Mouse (Mus musculus) forebrain, embryonic 16.5 days (tissue): Measurements from ENCODE around the gene Cldn1. TPM values are rescaled to one million over a fixed set of nuclear protein-coding genes. Genes with fewer than 3 reads are reported as not detected.

Experiments
- ATAC-seq: fragments of 200-750 bp; cut with Nextera tagmentation; 2 replicates; pipeline ENCODE4 v1.8.0; 2017; ENCODE audit warnings: mild to moderate bottlenecking, moderate library complexity
- H3K27ac ChIP-seq: fragments of 300-500 bp; sonication (generic); 2 replicates; pipeline ENCODE4 v1.5.1; 2014; ENCODE audit warnings: low read length, control low read depth
- H3K27me3 ChIP-seq: fragments of 300-500 bp; sonication (generic); replicated peaks from 2 replicates; pipeline ENCODE4 v1.6.1; 2014; ENCODE audit warnings: low read length; ENCODE audit not compliant: control insufficient read depth, insufficient read depth
- H3K36me3 ChIP-seq: fragments of 300-500 bp; sonication (generic); 2 replicates; pipeline ENCODE4 v1.6.1; 2014; ENCODE audit not compliant: control insufficient read depth, insufficient read depth
- H3K4me1 ChIP-seq: fragments of 300-500 bp; sonication (generic); replicated peaks from 2 replicates; pipeline ENCODE4 v1.6.1; 2014; ENCODE audit warnings: low read length; ENCODE audit not compliant: control insufficient read depth, insufficient read depth
- H3K4me2 ChIP-seq: fragments of 300-500 bp; sonication (generic); 2 replicates; pipeline ENCODE4 v1.6.1; 2014; ENCODE audit warnings: mild to moderate bottlenecking, low read length, control low read depth
- H3K4me3 ChIP-seq: fragments of 300-500 bp; sonication (generic); replicated peaks from 2 replicates; pipeline ENCODE4 v1.5.1; 2014; ENCODE audit warnings: mild to moderate bottlenecking, low read length, control low read depth
- H3K9ac ChIP-seq: fragments of 300-500 bp; sonication (generic); replicated peaks from 2 replicates; pipeline ENCODE4 v1.6.1; 2014; ENCODE audit warnings: low read depth, low read length, control low read depth
- H3K9me3 ChIP-seq: fragments of 300-500 bp; sonication (generic); 2 replicates; pipeline ENCODE4 v1.6.1; 2016; ENCODE audit warnings: low read length; ENCODE audit not compliant: control insufficient read depth
- WGBS: fragments of 180-500 bp; shearing (Covaris S2); extraction: QIAGEN DNeasy Blood & Tissue Kit; methylation state at CpG from one replicate; pipeline ENCODE4 v1.1.7; 2014; 5-methylcytosine and 5-hydroxymethylcytosine counted together
- polyA plus RNA-seq: library from polyadenylated mRNA; unstranded; fragments of >200 nt; fragmentation: Nextera tagmentation; extraction: Ambion mirVana; gene quantifications from 2 replicates; pipeline ENCODE4 v1.2.1, GENCODE M21; 2015

Gene Cldn1
- 2.8 and 3.7 TPM in 2 replicates for polyA plus RNA-seq

GRCm38 (mm10) chr16:26371325-26372053 is at the start of gene Cldn1:
Gene Cldn1, minus strand, starts transcription at chr16:26371841.
- Histone ChIP-seq H3K4me1 (peaks cover 3% of the 10 kb centered on the region), H3K9ac (peak within 1 kb of the TSS; percentile 49), H3K36me3 (no peaks in the 10 kb centered on the region), H3K27ac (no peak within 1 kb of the TSS), H3K4me3 (peak within 1 kb of the TSS; percentile 43), H3K9me3 (no peaks in the 10 kb centered on the region), H3K27me3 (no peaks in the 10 kb centered on the region), H3K4me2 (peak within 1 kb of the TSS; percentile 81)
- 3% methylated on average over 33 of the region's 33 CpGs for WGBS
- peak; percentile 92 for ATAC-seq

GRCm38 (mm10) chr16:26418616-26419015 is 47.0 kb upstream of the Cldn1 start:
- no peak for ATAC-seq
- 71% methylated on average over 3 of the region's 3 CpGs for WGBS
- H3K4me2 ChIP-seq: no peak overlapping the region
- no peaks in the 10 kb centered on the region for H3K27me3 ChIP-seq
- no peak overlapping the region for H3K9ac ChIP-seq
- no peak overlapping the region for H3K4me3 ChIP-seq
- H3K36me3 ChIP-seq: no peaks in the 10 kb centered on the region
- H3K4me1 ChIP-seq: no peaks in the 10 kb centered on the region
- no peak overlapping the region for H3K27ac ChIP-seq
- no peaks in the 10 kb centered on the region for H3K9me3 ChIP-seq

GRCm38 (mm10) chr16:26404070-26404469 is 32.4 kb upstream of the Cldn1 start:
- Histone ChIP-seq H3K4me2 (no peak overlapping the region), H3K36me3 (no peaks in the 10 kb centered on the region), H3K27ac (no peak overlapping the region), H3K27me3 (no peaks in the 10 kb centered on the region), H3K4me1 (no peaks in the 10 kb centered on the region), H3K9ac (no peak overlapping the region), H3K4me3 (no peak overlapping the region), H3K9me3 (no peaks in the 10 kb centered on the region)
- 73% methylated on average over 1 of the region's 1 CpGs for WGBS
- ATAC-seq: no peak

GRCm38 (mm10) chr16:26400971-26401370 is 29.3 kb upstream of the Cldn1 start:
- Histone ChIP-seq H3K4me2 (no peak overlapping the region), H3K4me1 (no peaks in the 10 kb centered on the region), H3K27me3 (no peaks in the 10 kb centered on the region), H3K9me3 (no peaks in the 10 kb centered on the region), H3K27ac (no peak overlapping the region), H3K36me3 (no peaks in the 10 kb centered on the region), H3K4me3 (no peak overlapping the region), H3K9ac (no peak overlapping the region)
- ATAC-seq: no peak
- WGBS: 62% methylated on average over 3 of the region's 3 CpGs

GRCm38 (mm10) chr16:26400549-26400948 is 28.9 kb upstream of the Cldn1 start:
- Histone ChIP-seq H3K27me3 (no peaks in the 10 kb centered on the region), H3K4me1 (no peaks in the 10 kb centered on the region), H3K4me2 (no peak overlapping the region), H3K4me3 (no peak overlapping the region), H3K36me3 (no peaks in the 10 kb centered on the region), H3K27ac (no peak overlapping the region), H3K9me3 (no peaks in the 10 kb centered on the region), H3K9ac (no peak overlapping the region)
- ATAC-seq: no peak
- WGBS: 84% methylated on average over 4 of the region's 4 CpGs

- no peak overlapping the region for H3K9ac ChIP-seq
- no peaks in the 10 kb centered on the region for H3K4me1 ChIP-seq
- H3K9me3 ChIP-seq: no peaks in the 10 kb centered on the region
- H3K36me3 ChIP-seq: no peaks in the 10 kb centered on the region
- WGBS: 87% methylated on average over 4 of the region's 4 CpGs
- H3K4me3 ChIP-seq: no peak overlapping the region
- H3K27ac ChIP-seq: no peak overlapping the region
- no peaks in the 10 kb centered on the region for H3K27me3 ChIP-seq
- ATAC-seq: no peak
- H3K4me2 ChIP-seq: no peak overlapping the region
Measured at GRCm38 (mm10) chr16:26390936-26391335, 19.3 kb upstream of the Cldn1 start.

GRCm38 (mm10) chr16:26386159-26386558 is 14.5 kb upstream of the Cldn1 start:
- Histone ChIP-seq H3K4me1 (no peaks in the 10 kb centered on the region), H3K27ac (no peak overlapping the region), H3K4me2 (no peak overlapping the region), H3K9me3 (no peaks in the 10 kb centered on the region), H3K4me3 (no peak overlapping the region), H3K27me3 (no peaks in the 10 kb centered on the region), H3K36me3 (no peaks in the 10 kb centered on the region), H3K9ac (no peak overlapping the region)
- 92% methylated on average over 2 of the region's 2 CpGs for WGBS
- no peak for ATAC-seq

GRCm38 (mm10) chr16:26384112-26384649 is 12.5 kb upstream of the Cldn1 start:
- ATAC-seq: no peak
- Histone ChIP-seq H3K27ac (no peak overlapping the region), H3K36me3 (no peaks in the 10 kb centered on the region), H3K27me3 (no peaks in the 10 kb centered on the region), H3K4me3 (no peak overlapping the region), H3K9me3 (no peaks in the 10 kb centered on the region), H3K9ac (no peak overlapping the region), H3K4me2 (no peak overlapping the region), H3K4me1 (no peaks in the 10 kb centered on the region)
- WGBS: 82% methylated on average over 5 of the region's 5 CpGs

GRCm38 (mm10) chr16:26377170-26377569 is 5.5 kb upstream of the Cldn1 start:
- no peak overlapping the region for H3K4me2 ChIP-seq
- H3K4me3 ChIP-seq: no peak overlapping the region
- H3K9ac ChIP-seq: no peak overlapping the region
- H3K27me3 ChIP-seq: no peaks in the 10 kb centered on the region
- no peak for ATAC-seq
- H3K36me3 ChIP-seq: no peaks in the 10 kb centered on the region
- H3K9me3 ChIP-seq: no peaks in the 10 kb centered on the region
- no peak overlapping the region for H3K27ac ChIP-seq
- no peaks in the 10 kb centered on the region for H3K4me1 ChIP-seq
- WGBS: 89% methylated on average over 5 of the region's 5 CpGs
